Mouse (Mus musculus): ENCODE data around the gene Nav2. TPM values are rescaled to one million over a fixed set of nuclear protein-coding genes. Genes with fewer than 3 reads are reported as not detected.

Nav2 gene
- total RNA-seq, 1 experiment from 2014 or later: 2.0 TPM

DNA sequence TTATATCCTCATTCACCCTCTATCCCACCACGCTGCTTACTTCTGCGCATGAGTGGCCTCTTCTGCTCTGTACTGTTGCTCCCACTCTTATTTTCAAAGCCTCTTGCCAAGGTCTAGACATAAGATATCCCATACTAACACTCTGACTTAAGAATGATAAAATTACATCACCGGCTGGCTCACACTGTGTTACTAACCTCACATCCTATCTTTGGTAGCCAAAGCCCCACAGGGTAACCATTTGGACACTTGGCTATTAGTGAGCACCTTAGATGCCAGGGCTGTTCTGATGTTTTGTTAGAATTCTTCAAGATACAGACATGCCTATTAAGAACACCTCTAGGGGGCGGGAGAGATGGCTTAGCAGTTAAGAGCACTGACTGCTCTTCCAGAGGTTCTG is 502.4 kb downstream of the Nav2 start:
- ATAC-seq (replicated peaks; ENCODE audit: insufficient number of reproducible peaks, low FRiP score, low TSS enrichment, poor library complexity, severe bottlenecking): no peak

DNA sequence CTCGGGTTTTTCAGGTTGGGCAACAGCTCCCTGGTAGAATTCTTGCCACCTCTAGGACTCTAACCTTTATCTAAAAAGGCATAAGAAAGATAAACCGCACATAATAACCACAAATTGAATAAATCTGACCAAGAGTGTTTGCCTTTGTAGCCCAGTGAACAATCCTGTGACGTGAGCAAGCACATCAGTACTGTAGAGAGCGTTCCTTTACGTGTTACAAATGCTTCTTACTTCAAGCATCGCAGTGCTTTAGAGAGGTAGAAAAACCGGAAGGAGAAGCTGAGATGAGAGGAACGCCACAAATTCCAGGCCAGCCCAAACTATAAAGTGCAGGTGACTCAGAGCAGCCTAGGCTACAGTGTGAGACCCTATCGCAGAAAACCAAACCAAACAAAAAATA is 503.3 kb downstream of the Nav2 start:
- no peak for ATAC-seq (replicated peaks; ENCODE audit: insufficient number of reproducible peaks, low FRiP score, low TSS enrichment, poor library complexity, severe bottlenecking)

DNA sequence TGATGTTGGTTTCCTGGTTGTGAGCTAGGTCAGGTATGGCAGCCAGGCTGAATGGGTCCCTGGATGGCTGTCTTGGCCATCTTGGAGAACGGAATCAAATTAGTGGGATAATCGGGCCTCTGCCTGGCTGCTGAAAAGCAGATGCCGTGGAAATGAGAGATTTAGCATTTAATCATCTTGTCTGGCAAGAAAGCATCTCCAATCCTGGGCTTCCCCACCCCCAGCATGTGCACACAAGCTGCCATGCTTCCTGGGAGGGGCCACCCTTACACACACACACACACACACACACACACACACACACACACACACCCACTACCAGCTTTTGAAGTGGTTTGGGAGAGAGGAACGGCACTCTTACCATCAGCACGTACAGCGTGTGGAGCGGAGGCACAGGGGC is 506.6 kb downstream of the Nav2 start:
- ATAC-seq (replicated peaks; ENCODE audit: insufficient number of reproducible peaks, low FRiP score, low TSS enrichment, poor library complexity, severe bottlenecking): no peak

DNA sequence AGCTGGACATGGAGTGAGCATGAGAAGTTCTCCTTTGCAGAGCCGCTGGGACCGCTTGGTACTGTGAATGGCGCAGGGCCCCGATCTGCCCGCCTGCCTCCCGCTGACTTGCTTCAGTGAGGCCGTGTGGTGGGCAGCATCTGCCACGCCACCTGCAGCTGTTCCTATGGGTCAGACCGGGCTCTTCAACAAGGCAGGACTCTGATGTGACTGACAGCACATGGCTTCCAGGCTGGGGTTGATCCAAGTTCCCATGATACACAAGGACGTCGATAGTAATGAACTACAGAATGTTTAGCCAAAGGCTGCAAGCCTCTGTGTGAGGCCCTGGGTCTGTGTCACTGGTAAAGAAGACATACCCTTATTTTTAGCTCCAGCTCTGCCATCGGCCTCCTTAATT is 507.2 kb downstream of the Nav2 start:
- ATAC-seq (replicated peaks; ENCODE audit: insufficient number of reproducible peaks, low FRiP score, low TSS enrichment, poor library complexity, severe bottlenecking): no peak

DNA sequence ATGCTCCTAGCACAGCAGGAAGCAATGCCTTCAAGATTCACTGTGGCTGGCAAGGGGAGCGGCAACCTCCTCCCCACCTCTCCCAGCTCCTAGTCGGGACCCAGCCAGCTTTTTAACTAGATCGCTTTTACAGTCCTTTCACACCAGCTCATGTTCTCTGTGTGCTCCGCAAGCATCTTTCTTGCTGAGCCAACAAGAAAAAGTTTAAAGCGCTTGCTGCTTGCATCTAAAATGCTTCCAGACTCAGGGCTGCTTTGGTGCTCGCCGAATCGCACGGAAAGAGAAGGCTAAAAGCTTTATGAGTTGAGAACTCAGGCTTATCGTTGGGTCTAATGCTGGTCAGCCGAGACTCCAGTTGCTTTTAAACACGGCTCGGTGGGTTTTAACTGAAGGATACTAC is 510.3 kb downstream of the Nav2 start:
- ATAC-seq (replicated peaks; ENCODE audit: insufficient number of reproducible peaks, low FRiP score, low TSS enrichment, poor library complexity, severe bottlenecking): no peak

DNA sequence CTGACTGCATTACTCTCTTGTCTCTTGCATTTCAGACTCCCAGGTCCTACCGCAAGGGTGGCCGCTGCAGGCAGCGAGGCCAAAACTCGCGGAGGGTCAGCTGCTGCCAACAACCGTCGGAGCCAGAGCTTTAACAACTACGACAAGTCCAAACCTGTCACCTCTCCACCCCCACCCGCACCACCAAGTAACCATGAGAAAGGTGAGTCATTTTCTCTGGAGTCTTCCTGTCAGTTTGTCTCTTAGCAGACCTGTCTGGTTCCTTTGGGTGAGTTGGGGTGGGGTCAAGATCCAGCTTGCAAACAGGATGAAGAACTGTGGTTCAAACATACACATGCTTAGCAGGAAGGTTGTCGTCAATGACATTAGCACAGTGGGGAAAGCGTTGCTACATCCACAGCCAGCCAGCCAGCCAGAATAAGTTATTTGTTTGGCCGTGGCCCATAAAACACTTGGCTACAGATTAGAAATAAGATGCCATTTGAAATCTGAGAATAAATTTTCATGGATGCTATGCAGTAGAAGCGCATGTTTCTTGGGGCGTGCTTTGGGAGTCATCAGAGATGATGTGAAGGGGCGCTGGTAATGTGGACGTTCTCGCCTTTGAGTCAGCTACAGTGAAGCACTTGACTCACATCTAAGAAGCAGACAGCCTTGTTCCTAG is 511.8 kb downstream of the Nav2 start:
- ATAC-seq (replicated peaks; ENCODE audit: insufficient number of reproducible peaks, low FRiP score, low TSS enrichment, poor library complexity, severe bottlenecking): no peak

DNA sequence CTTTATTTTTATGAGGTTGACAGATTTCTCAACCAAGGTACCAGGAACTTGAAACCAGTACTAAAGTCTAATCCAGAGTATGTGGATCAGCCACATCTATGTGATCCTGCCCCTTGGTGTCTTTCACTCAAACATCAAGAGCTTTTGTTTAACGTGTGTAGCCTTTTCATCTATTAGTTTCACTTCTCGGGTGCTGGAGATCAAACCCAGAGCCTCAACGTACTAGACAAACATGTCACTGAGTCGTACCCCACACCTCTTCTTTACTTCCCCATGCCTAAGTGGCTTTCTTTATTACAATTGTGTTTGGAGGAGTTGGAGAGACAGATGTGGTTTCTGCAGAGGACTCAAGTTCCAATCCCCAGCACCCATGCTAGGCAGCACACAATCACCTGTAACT is 512.7 kb downstream of the Nav2 start:
- no peak for ATAC-seq (replicated peaks; ENCODE audit: insufficient number of reproducible peaks, low FRiP score, low TSS enrichment, poor library complexity, severe bottlenecking)

DNA sequence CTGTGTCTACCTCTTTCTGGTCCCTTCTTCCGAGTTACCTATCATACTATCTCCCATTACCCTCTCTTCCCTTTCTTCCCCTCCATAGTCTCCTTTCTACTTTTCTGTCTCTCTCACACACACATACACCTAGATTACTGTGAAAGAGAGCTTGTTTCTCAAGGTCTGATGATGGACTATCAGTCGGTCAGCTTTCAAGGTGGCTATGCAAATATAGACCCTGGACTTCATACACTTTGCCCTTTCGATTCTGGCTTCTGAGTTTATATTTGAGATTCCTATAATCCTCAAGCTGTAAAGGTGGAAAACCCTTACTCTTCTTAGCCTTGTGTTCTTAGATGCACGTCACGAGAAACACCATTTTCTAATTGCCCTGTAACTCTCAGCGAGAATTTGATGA is 515.4 kb downstream of the Nav2 start:
- ATAC-seq (replicated peaks; ENCODE audit: insufficient number of reproducible peaks, low FRiP score, low TSS enrichment, poor library complexity, severe bottlenecking): no peak

DNA sequence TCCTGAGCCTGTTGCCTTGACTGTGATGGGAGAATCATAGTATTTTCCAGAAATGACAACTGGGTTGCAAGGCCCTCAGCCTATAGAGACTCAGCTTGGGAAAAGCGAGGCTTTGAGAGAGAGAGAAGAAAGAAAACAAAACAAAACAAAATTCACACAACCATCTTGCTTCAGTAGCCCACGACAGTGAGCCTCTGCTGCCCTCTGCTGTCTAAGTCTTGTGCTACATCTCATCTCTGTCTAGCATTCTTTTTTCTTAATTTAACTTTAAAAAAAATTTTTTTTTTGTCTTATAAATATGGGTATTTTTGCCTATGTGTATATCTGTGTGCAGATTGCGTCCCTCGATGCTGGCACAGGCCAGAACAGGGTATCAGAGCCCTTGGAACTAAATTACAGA is 517.5 kb downstream of the Nav2 start:
- no peak for ATAC-seq (replicated peaks; ENCODE audit: insufficient number of reproducible peaks, low FRiP score, low TSS enrichment, poor library complexity, severe bottlenecking)

DNA sequence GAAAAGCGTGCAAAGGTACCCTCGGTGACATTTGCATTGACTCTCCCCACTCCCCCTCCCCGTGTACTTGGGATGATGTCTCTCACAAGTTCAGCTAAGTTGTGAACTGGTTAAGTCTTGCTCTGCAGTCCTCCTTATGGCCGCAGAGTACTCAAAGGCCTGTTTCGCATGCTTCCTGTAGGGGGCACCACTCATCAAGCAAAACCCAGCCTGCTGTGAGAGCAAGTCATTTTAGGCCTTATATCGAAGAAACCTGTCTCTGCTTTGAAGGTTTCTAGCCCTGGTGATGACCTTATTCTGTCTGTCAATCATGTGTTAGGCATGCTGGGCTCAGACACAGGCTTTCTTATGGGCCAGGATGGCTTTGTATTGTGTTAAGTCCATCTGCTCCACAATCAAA is 519.3 kb downstream of the Nav2 start:
- ATAC-seq (replicated peaks; ENCODE audit: insufficient number of reproducible peaks, low FRiP score, low TSS enrichment, poor library complexity, severe bottlenecking): peak; percentile 43; the same call in 1 of the 2 replicates

DNA sequence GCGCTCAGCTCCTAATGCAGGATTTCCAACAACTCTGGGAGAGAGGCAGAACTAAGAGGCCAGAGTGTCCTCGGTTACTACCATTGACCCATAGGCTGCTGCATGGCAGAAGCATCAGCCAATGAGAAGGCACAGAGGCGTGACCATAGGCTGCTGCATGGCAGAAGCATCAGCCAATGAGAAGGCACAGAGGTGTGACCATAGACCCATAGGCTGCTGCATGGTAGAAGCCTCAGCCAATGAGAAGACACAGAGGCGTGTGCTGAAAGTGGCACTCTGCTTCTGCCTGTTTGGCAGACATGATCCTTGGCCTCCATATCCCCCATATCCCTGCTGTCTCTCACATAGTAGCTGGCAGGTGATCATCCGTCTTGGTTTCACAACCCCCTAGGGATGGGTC is 520.4 kb downstream of the Nav2 start:
- 0 out of 2 replicates have a peak, but pooled peaks have one; percentile 33 for ATAC-seq (replicated peaks; ENCODE audit: insufficient number of reproducible peaks, low FRiP score, low TSS enrichment, poor library complexity, severe bottlenecking)

DNA sequence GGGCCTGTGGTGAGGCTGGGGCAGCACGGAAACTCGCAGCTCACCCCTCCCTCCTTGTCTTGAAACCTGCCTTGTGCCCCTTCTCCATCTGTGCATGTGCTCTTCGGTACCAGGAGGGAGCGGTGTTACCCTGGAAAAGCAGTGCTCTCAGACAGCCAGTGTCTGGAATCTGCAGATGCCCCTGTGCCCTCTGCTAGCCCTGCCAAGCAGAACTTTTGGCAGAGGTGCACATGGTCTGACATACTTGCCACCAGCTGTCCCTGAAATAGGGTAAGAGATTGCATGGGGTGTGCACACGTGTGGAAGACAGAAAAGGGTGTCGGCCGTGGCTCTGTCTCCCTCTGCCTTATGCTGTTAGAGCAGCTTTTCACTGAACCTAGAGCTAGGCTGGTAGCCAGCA is 522.3 kb downstream of the Nav2 start:
- ATAC-seq (replicated peaks; ENCODE audit: insufficient number of reproducible peaks, low FRiP score, low TSS enrichment, poor library complexity, severe bottlenecking): no peak

DNA sequence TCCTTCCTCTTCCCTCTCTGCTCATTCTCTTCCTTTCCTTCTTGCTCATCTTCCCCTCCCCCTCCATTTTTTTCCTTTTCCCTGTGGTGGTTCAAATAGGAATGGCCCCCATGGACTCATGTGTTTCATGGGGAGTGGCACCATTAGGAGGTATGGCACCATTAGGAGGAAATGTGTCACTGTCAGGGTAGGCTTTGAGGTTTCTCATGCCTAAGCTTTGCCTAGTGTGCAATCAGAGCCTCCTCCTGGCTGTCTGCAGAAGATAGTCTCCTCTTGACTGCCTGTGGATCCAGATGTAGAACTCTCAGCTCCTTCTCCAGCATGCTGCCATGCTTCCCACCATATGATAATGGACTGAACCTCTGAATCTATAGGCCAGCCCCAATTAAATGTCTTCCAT is 525.4 kb downstream of the Nav2 start:
- no peak for ATAC-seq (replicated peaks; ENCODE audit: insufficient number of reproducible peaks, low FRiP score, low TSS enrichment, poor library complexity, severe bottlenecking)

DNA sequence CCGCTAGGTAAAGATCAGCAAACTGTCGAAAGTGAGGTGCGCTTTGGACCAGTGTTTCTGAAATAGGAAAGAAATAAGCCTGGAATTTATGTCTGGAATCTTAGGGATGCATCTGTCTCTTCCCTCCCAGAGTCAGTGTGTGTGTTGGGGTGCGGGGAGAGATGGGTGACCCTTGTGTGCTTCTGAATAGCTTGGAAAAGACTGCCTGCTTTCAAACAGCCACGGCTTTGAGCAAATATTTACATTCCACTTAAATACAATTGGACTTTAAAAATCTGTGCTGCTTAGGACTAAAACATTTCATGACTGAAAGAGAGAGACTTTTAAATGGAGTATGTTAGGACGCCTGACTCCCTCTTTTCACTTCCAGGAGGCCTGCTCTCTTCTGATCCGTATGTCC is 528.0 kb downstream of the Nav2 start:
- no peak for ATAC-seq (replicated peaks; ENCODE audit: insufficient number of reproducible peaks, low FRiP score, low TSS enrichment, poor library complexity, severe bottlenecking)

DNA sequence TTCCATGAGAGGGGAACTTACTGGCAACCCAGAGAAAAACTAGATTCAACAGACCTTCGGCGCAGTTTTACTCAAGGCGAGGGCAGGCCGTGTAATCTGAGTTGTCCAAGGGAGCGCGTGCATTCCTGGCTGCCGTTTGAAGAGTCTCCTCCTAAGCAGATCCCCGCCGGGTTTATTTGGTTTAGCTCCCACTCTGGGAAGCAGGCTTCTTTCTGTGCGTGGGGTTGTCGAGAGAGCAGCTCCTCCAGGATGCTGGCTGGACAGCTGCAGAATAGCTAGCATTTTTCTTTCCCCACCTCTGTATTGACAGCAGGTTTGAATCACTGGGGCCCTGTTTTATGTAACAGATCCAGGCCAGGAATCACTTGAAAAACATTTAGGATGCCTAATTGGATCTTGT is 529.4 kb downstream of the Nav2 start:
- no peak for ATAC-seq (replicated peaks; ENCODE audit: insufficient number of reproducible peaks, low FRiP score, low TSS enrichment, poor library complexity, severe bottlenecking)

DNA sequence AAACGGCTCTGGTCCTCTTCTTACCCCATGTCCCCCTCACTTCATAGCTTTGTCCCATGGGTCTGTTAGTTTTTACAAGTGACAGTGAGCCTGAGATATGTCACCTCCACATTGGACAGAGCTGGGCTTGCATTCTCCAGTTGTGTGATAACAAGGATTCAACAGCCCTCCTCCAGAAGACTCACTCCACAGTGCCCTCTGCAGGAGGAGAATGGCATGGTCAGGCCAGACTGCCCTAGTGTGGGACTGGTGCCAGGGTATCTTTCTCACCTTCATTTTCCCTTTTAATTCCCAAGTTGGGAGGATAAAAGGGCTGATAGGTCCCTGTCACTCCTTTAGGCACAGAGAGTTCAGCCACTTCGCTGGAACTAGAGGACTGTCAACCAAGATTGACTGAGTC is 530.6 kb downstream of the Nav2 start:
- 0 out of 2 replicates have a peak, but pooled peaks have one; percentile 62 for ATAC-seq (replicated peaks; ENCODE audit: insufficient number of reproducible peaks, low FRiP score, low TSS enrichment, poor library complexity, severe bottlenecking)

DNA sequence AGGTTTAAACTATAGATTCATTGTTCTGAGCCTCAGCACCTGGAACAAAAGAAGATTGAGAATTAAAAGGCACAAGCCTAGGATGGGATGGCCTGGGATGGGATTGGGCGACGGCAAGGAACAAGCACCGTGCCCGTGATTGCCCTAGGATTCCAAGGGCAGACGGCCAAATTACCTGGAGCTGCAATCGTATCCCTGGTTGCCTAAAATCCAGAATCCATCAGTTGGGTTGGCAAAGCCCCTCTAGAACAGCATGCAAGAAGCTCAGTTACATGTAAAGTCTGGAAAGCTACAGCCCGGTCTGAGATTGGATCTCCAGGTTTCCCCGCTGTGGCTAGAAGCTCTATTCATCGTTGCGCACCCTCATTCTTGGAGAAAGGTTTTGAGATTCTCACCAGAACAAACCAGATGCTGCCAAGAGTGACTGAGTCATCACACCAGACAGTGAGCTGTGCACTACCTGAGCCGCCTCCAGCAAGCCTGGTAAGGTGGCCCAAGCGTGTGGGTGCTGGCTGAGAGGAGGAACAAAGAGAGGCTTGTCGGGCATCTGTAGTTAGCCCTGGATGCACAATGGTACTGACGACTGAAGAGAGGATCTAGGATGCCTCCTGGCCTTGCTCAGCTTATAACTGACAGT is 531.9 kb downstream of the Nav2 start:
- no peak for ATAC-seq (replicated peaks; ENCODE audit: insufficient number of reproducible peaks, low FRiP score, low TSS enrichment, poor library complexity, severe bottlenecking)

DNA sequence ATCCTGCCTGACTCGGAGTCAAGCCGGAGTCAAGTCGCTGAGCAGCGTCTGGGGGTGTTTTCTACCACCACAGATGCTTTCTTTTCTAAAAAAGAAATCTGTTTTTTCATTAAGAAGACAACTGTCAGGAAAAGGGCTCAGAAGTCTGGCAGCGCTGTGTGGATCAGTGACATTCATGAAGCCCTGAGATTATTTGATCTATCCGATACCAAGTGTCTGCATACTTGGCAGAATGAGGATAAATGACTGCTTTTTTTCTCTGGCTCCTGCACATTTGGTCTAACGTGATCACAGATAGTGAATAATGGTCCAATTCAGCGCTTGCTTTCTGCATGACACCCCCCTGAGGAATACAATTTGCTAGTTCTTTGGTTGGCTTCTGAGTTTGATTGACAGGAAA is 533.7 kb downstream of the Nav2 start:
- ATAC-seq (replicated peaks; ENCODE audit: insufficient number of reproducible peaks, low FRiP score, low TSS enrichment, poor library complexity, severe bottlenecking): no peak

DNA sequence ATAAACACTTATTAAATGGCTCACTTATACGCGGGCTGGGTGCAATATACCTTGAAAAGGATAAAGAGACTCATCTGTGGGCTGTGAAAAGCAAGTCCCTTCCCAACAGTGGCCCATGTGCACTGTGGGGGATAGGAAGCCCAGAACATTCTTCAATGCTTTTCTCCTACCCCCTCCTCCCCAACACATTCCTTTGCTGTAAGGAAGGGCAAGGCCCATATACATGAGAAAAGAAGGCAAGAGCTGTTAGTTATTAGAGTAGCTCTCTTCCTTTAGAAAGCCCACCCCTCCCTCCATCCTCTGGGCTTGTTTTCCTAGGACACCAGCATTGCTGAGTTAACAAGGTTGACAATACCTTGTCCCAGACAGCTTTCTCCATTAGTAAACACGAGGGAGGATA is 540.1 kb downstream of the Nav2 start:
- no peak for ATAC-seq (replicated peaks; ENCODE audit: insufficient number of reproducible peaks, low FRiP score, low TSS enrichment, poor library complexity, severe bottlenecking)

DNA sequence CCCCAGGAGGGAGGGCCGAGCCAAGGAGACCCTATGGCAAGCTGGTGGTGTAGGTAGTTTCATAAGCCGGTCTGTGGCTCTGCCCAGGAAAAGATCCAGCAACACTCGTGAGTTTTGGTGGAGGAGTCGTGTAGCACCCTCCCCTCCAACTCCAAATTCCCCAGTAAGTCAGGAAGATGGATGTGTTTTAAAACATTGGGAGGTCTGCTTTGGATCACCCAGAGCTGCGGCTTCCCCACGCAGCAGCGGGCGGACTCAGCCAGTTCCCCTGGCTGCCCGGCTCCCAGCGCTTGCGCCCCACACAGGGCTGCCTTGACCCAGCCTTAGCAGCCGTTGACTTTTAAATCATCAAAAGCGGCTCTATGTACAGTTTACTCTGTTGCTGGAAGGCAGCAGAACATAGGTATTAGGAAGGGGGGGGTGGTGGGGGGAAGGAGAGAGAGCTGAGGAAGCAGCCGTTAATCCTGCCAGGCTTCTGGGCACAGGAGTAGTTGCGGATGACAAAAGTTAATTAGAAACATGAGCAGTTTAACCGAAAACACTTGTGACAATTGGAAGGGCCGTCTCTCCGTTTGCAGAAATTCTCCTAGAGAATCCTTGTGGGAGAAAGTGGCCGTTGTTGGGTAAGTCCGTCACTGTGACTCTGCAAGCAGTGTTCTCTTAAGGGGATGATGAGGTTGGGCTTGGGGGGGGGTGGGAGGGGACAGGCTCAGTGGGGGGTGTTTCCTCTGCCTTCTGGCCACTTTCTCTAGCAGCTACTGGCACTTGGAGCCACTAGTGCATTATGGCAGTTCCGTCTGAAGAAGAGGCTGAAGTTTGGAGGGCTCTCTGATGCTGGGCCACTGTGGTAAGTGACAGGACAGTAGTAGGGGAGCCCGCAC is 542.0 kb downstream of the Nav2 start:
- ATAC-seq (replicated peaks; ENCODE audit: insufficient number of reproducible peaks, low FRiP score, low TSS enrichment, poor library complexity, severe bottlenecking): no peak

Data from monocyte, adult 5-6 weeks (primary cell).